Mouse (Mus musculus) kidney, embryonic 14.5 days (tissue): Measurements from ENCODE around the gene Rhd. TPM values are rescaled to one million over a fixed set of nuclear protein-coding genes. Genes with fewer than 3 reads are reported as not detected.

Source experiments
- polyA plus RNA-seq: library from polyadenylated mRNA; unstranded; fragments of >200 nt; fragmentation: Nextera tagmentation; extraction: Ambion mirVana; gene quantifications from 2 replicates; pipeline ENCODE4 v1.2.1, GENCODE M21; 2014

Rhd gene
- polyA plus RNA-seq, 1 experiment from 2014 or later, result 1.1 TPM

Other genes with a start within 250 kb of the Rhd start
- 3.8 and 5.3 TPM in 2 replicates for gene Man1c1, start 160.2 kb upstream of the Rhd start, polyA plus RNA-seq
- 10.7 and 19.9 TPM in 2 replicates for gene Ldlrap1, start 96.5 kb upstream of the Rhd start, polyA plus RNA-seq
- gene Maco1, start 11.2 kb upstream of the Rhd start, polyA plus RNA-seq, result 40.8 and 43.5 TPM in 2 replicates
- gene Tmem50a, start 50.5 kb downstream of the Rhd start, polyA plus RNA-seq, result 156 and 163 TPM in 2 replicates
- 339 and 370 TPM in 2 replicates for gene Rsrp1, start 59.1 kb downstream of the Rhd start, polyA plus RNA-seq
- 77.3 and 90.1 TPM in 2 replicates for gene Syf2, start 66.4 kb downstream of the Rhd start, polyA plus RNA-seq